Mouse (Mus musculus): ENCODE results near the gene Ttc5.
"Not testable (repeated sequence)": the region's sequence is repeated elsewhere in the genome, so short reads cannot be mapped to it uniquely, and the experiment has no call there.

Gene Ttc5

GRCm38 (mm10) chr14:50758416-50759085 lies 26.8 kb downstream of the Ttc5 start:
- no peak for DNase-seq

DNA sequence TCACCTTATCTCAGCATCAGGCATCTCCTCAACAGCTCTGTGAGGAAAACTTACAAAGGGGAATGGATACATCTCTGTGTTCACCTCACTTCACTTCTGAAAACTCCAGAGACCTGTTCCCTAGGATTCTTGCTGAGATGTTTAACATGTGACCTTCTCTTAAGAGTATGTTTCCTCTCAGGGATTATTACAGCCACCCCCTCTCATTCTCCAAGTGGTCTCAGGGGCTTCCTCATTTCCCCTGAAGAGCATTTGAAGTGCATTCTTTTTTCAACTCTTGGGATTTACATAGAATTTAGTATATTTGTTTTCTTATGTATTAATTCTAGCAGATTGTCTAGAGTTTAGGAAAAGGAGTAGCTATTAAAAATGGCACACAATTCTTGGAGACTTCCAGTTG lies 40.3 kb downstream of the Ttc5 start, which contains the start of gene Olfr749:
TSS of gene Olfr749 (minus strand) at position 101 of the 400 bp plus-strand sequence.
- no peak for DNase-seq

DNA sequence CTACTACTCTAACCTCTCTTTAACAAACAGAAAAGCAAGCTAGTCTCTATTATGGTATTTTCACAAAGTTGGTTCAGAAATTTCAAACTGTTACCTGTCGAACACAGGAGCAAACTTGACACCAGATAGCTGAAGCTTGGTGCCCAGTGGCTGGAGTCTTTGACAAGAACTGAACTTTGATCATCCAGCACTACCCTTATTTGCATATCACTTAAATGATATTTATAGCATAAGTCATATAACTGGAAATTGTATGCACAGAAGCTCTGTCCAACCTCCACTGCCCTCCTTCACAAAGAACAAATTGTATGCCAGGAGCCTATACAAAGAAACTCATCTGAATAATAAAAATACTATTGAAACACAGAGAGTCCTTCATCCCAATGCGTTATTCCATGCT lies 43.7 kb downstream of the Ttc5 start:
- no peak for DNase-seq

- DNase-seq, result no peak
Observed at GRCm38 (mm10) chr14:50740334-50740733, 45.0 kb downstream of the Ttc5 start.

DNA sequence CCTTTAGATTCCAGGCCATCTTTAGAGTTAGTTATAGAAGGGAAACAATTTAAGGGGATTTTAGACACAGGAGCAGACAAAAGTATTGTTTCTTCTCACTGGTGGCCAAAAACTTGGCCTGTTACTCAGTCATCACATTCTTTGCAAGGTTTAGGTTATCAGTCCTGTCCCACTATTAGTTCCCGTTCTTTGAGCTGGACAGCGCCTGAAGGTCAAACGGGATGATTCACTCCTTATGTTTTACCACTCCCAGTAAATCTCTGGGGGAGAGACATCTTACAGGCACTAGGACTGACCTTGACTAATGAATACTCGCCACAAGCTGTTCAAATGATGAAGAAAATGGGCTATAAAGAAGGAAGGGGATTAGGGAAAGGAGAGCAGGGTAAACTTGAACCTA lies 62.9 kb downstream of the Ttc5 start:
- DNase-seq, result not testable (repeated sequence)

- DNase-seq, result not testable (repeated sequence)
Observed at GRCm38 (mm10) chr14:50719875-50720274, 65.4 kb downstream of the Ttc5 start.

All from cerebellum, adult 8-10 months (tissue).